Mouse (Mus musculus) stomach, postnatal 0 days (tissue): Measurements from ENCODE around the gene Dcn. TPM values are rescaled to one million over a fixed set of nuclear protein-coding genes. Genes with fewer than 3 reads are reported as not detected.
A peak's percentile ranks its signal among the peaks of the same experiment; 100 is the strongest.

ENCODE experiments used
- ATAC-seq: fragments of 200-750 bp; cut with Nextera tagmentation; 2 replicates; pipeline ENCODE4 v1.8.0; 2017; ENCODE audit not compliant: low FRiP score, low TSS enrichment
- DNase-seq: peaks from one replicate; pipeline ENCODE4 v3.0.0-alpha.2; 2016; ENCODE audit warnings: low spot score
- H3K27ac ChIP-seq: fragments of 300-500 bp; sonication (generic); replicated peaks from 2 replicates; pipeline ENCODE4 v1.5.1; 2014; ENCODE audit warnings: mild to moderate bottlenecking, control low read depth
- H3K27me3 ChIP-seq: fragments of 300-500 bp; sonication (generic); 2 replicates; pipeline ENCODE4 v1.6.1; 2014; ENCODE audit warnings: low read length; ENCODE audit not compliant: control insufficient read depth, insufficient read depth
- H3K36me3 ChIP-seq: fragments of 300-500 bp; sonication (generic); 2 replicates; pipeline ENCODE4 v1.6.1; 2014; ENCODE audit warnings: low read length, mixed read lengths; ENCODE audit not compliant: control insufficient read depth, insufficient read depth
- H3K4me1 ChIP-seq: fragments of 300-500 bp; sonication (generic); replicated peaks from 2 replicates; pipeline ENCODE4 v1.6.1; 2014; ENCODE audit warnings: antibody characterized with exemption; ENCODE audit not compliant: control insufficient read depth, insufficient read depth
- H3K4me2 ChIP-seq: fragments of 300-500 bp; sonication (generic); replicated peaks from 2 replicates; pipeline ENCODE4 v1.6.1; 2014; ENCODE audit warnings: low read depth, mild to moderate bottlenecking, control low read depth, moderate library complexity
- H3K4me3 ChIP-seq: fragments of 300-500 bp; sonication (generic); 2 replicates; pipeline ENCODE4 v1.5.1; 2014; ENCODE audit warnings: low read depth, low read length, control low read depth
- H3K9ac ChIP-seq: fragments of 300-500 bp; sonication (generic); 2 replicates; pipeline ENCODE4 v1.6.1; 2014; ENCODE audit warnings: mild to moderate bottlenecking, low read length, control low read depth, mixed read lengths
- H3K9me3 ChIP-seq: fragments of 300-500 bp; sonication (generic); 2 replicates; pipeline ENCODE4 v1.6.1; 2016; ENCODE audit warnings: low read length; ENCODE audit not compliant: control insufficient read depth
- CTCF ChIP-seq: IDR thresholded peaks from 2 replicates; pipeline ENCODE4 v1.5.1; 2016; ENCODE audit warnings: antibody characterized with exemption, low read depth, mild to moderate bottlenecking, moderate library complexity
- EP300 ChIP-seq: optimal IDR thresholded peaks from 2 replicates; pipeline ENCODE3; 2016; ENCODE audit warnings: antibody characterized with exemption
- WGBS: fragments of 180-500 bp; shearing (Covaris S2); extraction: QIAGEN DNeasy Blood & Tissue Kit; methylation state at CpG from one replicate; pipeline ENCODE4 v1.1.7; 2014; 5-methylcytosine and 5-hydroxymethylcytosine counted together
- polyA plus RNA-seq: library from polyadenylated mRNA; unstranded; fragments of >200 nt; fragmentation: Nextera tagmentation; extraction: Ambion mirVana; gene quantifications from 2 replicates; pipeline ENCODE4 v1.2.1, GENCODE M21; 2015

Gene Dcn
- polyA plus RNA-seq, 1 experiment from 2014 or later: 601 TPM

DNA sequence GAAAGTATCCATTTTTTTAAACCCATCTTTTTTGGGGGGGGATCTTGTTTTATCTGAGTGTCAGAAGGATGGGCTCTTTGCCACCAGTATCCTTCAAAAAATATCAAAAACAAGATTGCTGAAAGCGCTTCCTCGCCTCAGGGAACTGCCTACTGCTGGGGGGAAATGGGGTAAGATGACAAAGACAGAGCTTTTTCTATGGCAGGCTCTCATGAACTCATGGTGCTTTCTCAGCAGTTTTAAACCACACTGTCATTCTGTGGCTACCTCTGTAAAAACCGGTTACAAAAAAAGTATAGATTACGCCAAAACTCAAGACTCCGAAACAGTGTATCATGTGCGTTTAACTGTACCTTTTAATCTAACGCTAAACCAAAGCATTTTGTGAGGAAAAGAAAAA lies 22.4 kb upstream of the Dcn start:
- ATAC-seq: no peak
- no peak for TF ChIP-seq CTCF
- TF ChIP-seq EP300: no peak
- no peak overlapping the region for H3K27ac ChIP-seq

GRCm38 (mm10) chr10:97466818-97467217 lies 12.6 kb upstream of the Dcn start:
- Histone ChIP-seq H3K4me2 (no peak overlapping the region), H3K36me3 (no peaks in the 10 kb centered on the region), H3K27ac (no peak overlapping the region), H3K4me1 (peaks cover 4% of the 10 kb centered on the region; the same call in 1 of the 2 replicates), H3K9ac (no peak overlapping the region), H3K4me3 (no peak overlapping the region), H3K27me3 (no peaks in the 10 kb centered on the region), H3K9me3 (no peaks in the 10 kb centered on the region)
- 41% methylated on average over 3 of the region's 3 CpGs for WGBS
- DNase-seq (no peak), ATAC-seq (no peak)
- TF ChIP-seq CTCF (no peak), EP300 (no peak)

More for the DNA sequence above, 22.4 kb upstream of the Dcn start:
- Histone ChIP-seq H3K27me3 (no peaks in the 10 kb centered on the region), H3K4me3 (no peak overlapping the region), H3K9me3 (no peaks in the 10 kb centered on the region), H3K4me2 (no peak overlapping the region), H3K9ac (no peak overlapping the region), H3K36me3 (no peaks in the 10 kb centered on the region), H3K4me1 (no peaks in the 10 kb centered on the region)
- DNase-seq: no peak
- WGBS: 89% methylated on average over 7 of the region's 7 CpGs

DNA sequence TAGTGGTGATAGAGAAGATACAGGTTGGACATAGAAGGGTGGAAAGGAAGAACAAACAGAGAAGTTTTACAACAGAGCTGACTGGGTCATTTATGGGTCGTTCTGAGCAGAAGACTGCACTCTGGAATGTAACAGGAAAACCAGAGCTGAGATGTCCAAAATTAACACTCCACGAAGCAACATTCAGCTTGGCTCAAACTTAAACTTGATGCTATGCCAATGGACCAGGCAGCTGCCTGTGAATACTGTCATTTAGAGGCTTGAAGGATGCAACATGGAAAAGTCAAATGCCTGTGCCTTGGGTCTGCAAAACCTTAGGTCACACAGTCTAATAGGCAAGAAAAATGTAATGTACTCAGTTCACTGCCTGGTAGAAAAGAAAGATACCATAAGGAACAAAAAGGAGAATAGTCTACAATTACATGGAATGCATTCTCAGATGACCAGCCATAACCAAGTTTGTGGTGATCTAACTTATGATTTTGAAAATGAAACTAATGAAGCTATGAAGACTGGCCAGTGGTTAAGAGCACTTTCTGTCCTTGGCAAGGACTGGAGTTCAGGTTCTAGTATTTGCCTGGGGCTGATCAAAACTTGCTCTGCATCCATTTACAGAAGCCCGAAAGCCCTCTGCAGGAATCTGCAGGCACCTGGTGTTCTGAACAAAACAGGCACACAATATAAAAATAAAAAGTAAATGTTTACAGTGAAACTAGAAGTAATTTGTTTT lies 9.8 kb upstream of the Dcn start:
- H3K9ac ChIP-seq: no peak overlapping the region
- H3K4me2 ChIP-seq: 0 out of 2 replicates have a peak overlapping the region, but pooled peaks have one; percentile 25
- H3K4me3 ChIP-seq: no peak overlapping the region
- peaks cover 4% of the 10 kb centered on the region; the same call in 1 of the 2 replicates for H3K4me1 ChIP-seq
- no peak for DNase-seq
- no peaks in the 10 kb centered on the region for H3K27me3 ChIP-seq
- no peaks in the 10 kb centered on the region for H3K36me3 ChIP-seq
- peak overlapping the region; percentile 73 for H3K27ac ChIP-seq
- TF ChIP-seq EP300 (no peak), CTCF (no peak)
- ATAC-seq: no peak
- H3K9me3 ChIP-seq: no peaks in the 10 kb centered on the region
- 33% methylated on average over 3 of the region's 3 CpGs for WGBS

GRCm38 (mm10) chr10:97475460-97475859 lies 3.9 kb upstream of the Dcn start:
- Histone ChIP-seq H3K4me3 (no peak overlapping the region), H3K27me3 (no peaks in the 10 kb centered on the region), H3K27ac (no peak overlapping the region), H3K9ac (no peak overlapping the region), H3K4me1 (no peaks in the 10 kb centered on the region; the same call in 1 of the 2 replicates), H3K4me2 (no peak overlapping the region), H3K36me3 (no peaks in the 10 kb centered on the region), H3K9me3 (no peaks in the 10 kb centered on the region)
- ATAC-seq (no peak), DNase-seq (no peak)
- TF ChIP-seq CTCF: no peak
- TF ChIP-seq EP300: no peak
- 20% methylated on average over 6 of the region's 6 CpGs for WGBS

DNA sequence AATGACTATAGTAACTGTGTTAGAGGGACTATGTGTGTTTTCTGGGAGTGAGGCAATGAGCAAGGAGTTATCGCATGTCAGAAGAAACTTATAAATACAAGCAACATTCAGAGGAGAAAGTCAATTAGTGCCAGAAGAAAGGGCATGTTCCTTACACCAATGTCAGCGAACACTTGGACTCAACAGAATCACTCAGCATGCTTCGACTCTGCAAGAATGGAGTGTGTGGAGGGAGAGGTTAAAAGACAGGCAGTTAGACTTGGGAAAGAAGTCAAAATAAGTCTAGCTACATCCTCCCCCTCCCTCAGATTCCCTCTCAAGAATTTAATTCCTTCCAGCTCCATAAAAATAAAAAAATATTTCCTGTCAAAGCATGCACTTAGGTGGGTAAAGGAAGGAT lies 1.1 kb upstream of the Dcn start:
- 41% methylated on average over 3 of the region's 3 CpGs for WGBS
- H3K9me3 ChIP-seq: no peaks in the 10 kb centered on the region
- no peaks in the 10 kb centered on the region for H3K27me3 ChIP-seq
- H3K27ac ChIP-seq: peak overlapping the region; percentile 64
- no peaks in the 10 kb centered on the region for H3K4me1 ChIP-seq
- ATAC-seq (no peak), DNase-seq (no peak)
- H3K4me3 ChIP-seq: no peak overlapping the region
- no peak for TF ChIP-seq CTCF
- TF ChIP-seq EP300: no peak
- no peak overlapping the region for H3K9ac ChIP-seq
- H3K36me3 ChIP-seq: no peaks in the 10 kb centered on the region
- H3K4me2 ChIP-seq: 0 out of 2 replicates have a peak overlapping the region, but pooled peaks have one; percentile 23

- WGBS: 74% methylated on average over 5 of the region's 5 CpGs
- DNase-seq: no peak
- no peak overlapping the region for H3K9ac ChIP-seq
- no peak for ATAC-seq
- no peaks in the 10 kb centered on the region for H3K36me3 ChIP-seq
- no peak for TF ChIP-seq EP300
- no peak for TF ChIP-seq CTCF
- peak overlapping the region; percentile 23; the same call in 1 of the 2 replicates for H3K4me3 ChIP-seq
- H3K27ac ChIP-seq: 0 out of 2 replicates have a peak overlapping the region, but pooled peaks have one; percentile 26
- no peaks in the 10 kb centered on the region for H3K27me3 ChIP-seq
- H3K4me1 ChIP-seq: no peaks in the 10 kb centered on the region
- H3K9me3 ChIP-seq: no peaks in the 10 kb centered on the region
- H3K4me2 ChIP-seq: peak overlapping the region; percentile 28
Measured at GRCm38 (mm10) chr10:97482150-97482549, 2.7 kb downstream of the Dcn start.
